Comparison of ENCODE assay signal across 9 mouse cellular contexts in genomic region chr8:10805405-10806151, GRCm38 (mm10).
A peak's percentile ranks its signal among the peaks of the same experiment; 100 is the strongest.
DNase-seq lines count a peak whose midpoint lies in the region; ATAC-seq lines count a peak whose summit lies in the region.
"Had no signal": no experiment of that assay in that cellular context is flagged by ENCODE, and none has a peak within 500 bp of the region (broad histone marks: within the 10 kb centered on the region; RNA-seq: fewer than 3 reads in every experiment).

No protein-coding gene starts in this region.

- H3K36me3 ChIP-seq in embryonic facial prominence, embryonic 12.5 days = no peaks in the 10 kb centered on the region
- no peaks in the 10 kb centered on the region for H3K36me3 ChIP-seq in intestine, embryonic 16.5 days (ENCODE audit: control insufficient read depth, insufficient read depth, low read length)
- no peaks in the 10 kb centered on the region for H3K36me3 ChIP-seq in midbrain, embryonic 12.5 days
- H3K36me3 ChIP-seq: liver, embryonic 15.5 days had no signal

- no peaks in the 10 kb centered on the region for H3K9me3 ChIP-seq in embryonic facial prominence, embryonic 12.5 days
- no peaks in the 10 kb centered on the region for H3K9me3 ChIP-seq in intestine, embryonic 16.5 days (ENCODE audit: control insufficient read depth, low read length)
- H3K9me3 ChIP-seq in midbrain, embryonic 12.5 days = no peaks in the 10 kb centered on the region
- H3K9me3 ChIP-seq: liver, embryonic 15.5 days had no signal

- DNase-seq in frontal cortex, postnatal 25 days (ENCODE audit: low spot score in 2 of 2) = no peak
- no peak for DNase-seq in right cerebral cortex, adult 2 months (ENCODE audit: low spot score in 2 of 2)
- DNase-seq in cerebellum, adult 9-11 months = no peak
- DNase-seq: gastrocnemius, adult 2 months had no signal

- no peak overlapping the region for H3K4me3 ChIP-seq in embryonic facial prominence, embryonic 12.5 days
- H3K4me3 ChIP-seq in intestine, embryonic 16.5 days (ENCODE audit: low read length) = no peak overlapping the region
- peak overlapping the region; percentile 1; the same call in 1 of the 2 replicates for H3K4me3 ChIP-seq in midbrain, embryonic 12.5 days
- H3K4me3 ChIP-seq: gastrocnemius, adult 2 months; liver, embryonic 15.5 days had no signal

- H3K27me3 ChIP-seq in embryonic facial prominence, embryonic 12.5 days = no peaks in the 10 kb centered on the region
- H3K27me3 ChIP-seq in intestine, embryonic 16.5 days (replicated peaks; ENCODE audit: control insufficient read depth, insufficient read depth, low read length) = no peaks in the 10 kb centered on the region
- peaks cover 7% of the 10 kb centered on the region; the same call in 1 of the 2 replicates for H3K27me3 ChIP-seq in midbrain, embryonic 12.5 days

- WGBS in embryonic facial prominence, embryonic 12.5 days = 4% methylated on average over 21 of the region's 25 CpGs
- 14% methylated on average over 24 of the region's 25 CpGs for WGBS in intestine, embryonic 16.5 days
- WGBS in midbrain, embryonic 12.5 days = under 1% methylated on average over 23 of the region's 25 CpGs

- H3K4me1 ChIP-seq in embryonic facial prominence, embryonic 12.5 days = peaks cover 7% of the 10 kb centered on the region
- H3K4me1 ChIP-seq in intestine, embryonic 16.5 days (ENCODE audit: control insufficient read depth, insufficient read depth, low read length) = peaks cover 3% of the 10 kb centered on the region; the same call in 1 of the 2 replicates
- H3K4me1 ChIP-seq in midbrain, embryonic 12.5 days = peaks cover 23% of the 10 kb centered on the region
- H3K4me1 ChIP-seq: liver, embryonic 15.5 days had no signal

- H3K9ac ChIP-seq in embryonic facial prominence, embryonic 12.5 days = peak overlapping the region; percentile 21; the same call in 1 of the 2 replicates
- H3K9ac ChIP-seq in intestine, embryonic 16.5 days (ENCODE audit: low read depth, low read length) = peak overlapping the region; percentile 54
- H3K9ac ChIP-seq in midbrain, embryonic 12.5 days (replicated peaks) = peak overlapping the region; percentile 39
- H3K9ac ChIP-seq: liver, embryonic 15.5 days had no signal

- peak overlapping the region; percentile 37 for H3K4me2 ChIP-seq in embryonic facial prominence, embryonic 12.5 days (replicated peaks)
- H3K4me2 ChIP-seq in intestine, embryonic 16.5 days (ENCODE audit: low read depth, low read length) = peak overlapping the region; percentile 14; the same call in 1 of the 2 replicates
- H3K4me2 ChIP-seq in midbrain, embryonic 12.5 days (replicated peaks) = peak overlapping the region; percentile 42
- H3K4me2 ChIP-seq: liver, embryonic 15.5 days had no signal

- H3K27ac ChIP-seq in embryonic facial prominence, embryonic 12.5 days = no peak overlapping the region
- no peak overlapping the region for H3K27ac ChIP-seq in intestine, embryonic 16.5 days (ENCODE audit: low read length)
- H3K27ac ChIP-seq in midbrain, embryonic 12.5 days (replicated peaks) = peak overlapping the region; percentile 81
- H3K27ac ChIP-seq: gastrocnemius, adult 2 months; liver, embryonic 15.5 days had no signal

- 0 out of 2 replicates have a peak, but pooled peaks have one; percentile 18 for ATAC-seq in common myeloid progenitor, adult 5-6 weeks (replicated peaks; ENCODE audit: low read depth, poor library complexity, severe bottlenecking)
- no peak for ATAC-seq in embryonic facial prominence, embryonic 12.5 days (ENCODE audit: insufficient number of reproducible peaks, insufficient read depth, low FRiP score, low TSS enrichment)
- peak; percentile 60 for ATAC-seq in intestine, embryonic 16.5 days
- ATAC-seq in midbrain, embryonic 12.5 days (ENCODE audit: low FRiP score, low read depth) = peak; percentile 74
